Mouse (Mus musculus) gastrocnemius, postnatal 14 days (tissue): ENCODE data around the gene Abr. TPM values are rescaled to one million over a fixed set of nuclear protein-coding genes. Genes with fewer than 3 reads are reported as not detected.
A peak's percentile ranks its signal among the peaks of the same experiment; 100 is the strongest.

Experiments
- DNase-seq: peaks from one replicate; pipeline ENCODE4 v3.0.0; 2021; ENCODE audit warnings: mixed read lengths
- intact Hi-C: fragments of 180-260 bp; cut with DNase I; formaldehyde crosslinking; loops from one replicate; pipeline ENCODE4 v1.15.1; 2025; ENCODE audit warnings: low total_unique reads
- total RNA-seq, 2 experiments: library from RNA; stranded (reverse); gene quantifications; 2 replicates each; pipeline ENCODE4 v1.2.3; 2021

The Abr gene
- total RNA-seq, 2 experiments from 2014 or later, result 15.4 to 18.2 TPM

DNA sequence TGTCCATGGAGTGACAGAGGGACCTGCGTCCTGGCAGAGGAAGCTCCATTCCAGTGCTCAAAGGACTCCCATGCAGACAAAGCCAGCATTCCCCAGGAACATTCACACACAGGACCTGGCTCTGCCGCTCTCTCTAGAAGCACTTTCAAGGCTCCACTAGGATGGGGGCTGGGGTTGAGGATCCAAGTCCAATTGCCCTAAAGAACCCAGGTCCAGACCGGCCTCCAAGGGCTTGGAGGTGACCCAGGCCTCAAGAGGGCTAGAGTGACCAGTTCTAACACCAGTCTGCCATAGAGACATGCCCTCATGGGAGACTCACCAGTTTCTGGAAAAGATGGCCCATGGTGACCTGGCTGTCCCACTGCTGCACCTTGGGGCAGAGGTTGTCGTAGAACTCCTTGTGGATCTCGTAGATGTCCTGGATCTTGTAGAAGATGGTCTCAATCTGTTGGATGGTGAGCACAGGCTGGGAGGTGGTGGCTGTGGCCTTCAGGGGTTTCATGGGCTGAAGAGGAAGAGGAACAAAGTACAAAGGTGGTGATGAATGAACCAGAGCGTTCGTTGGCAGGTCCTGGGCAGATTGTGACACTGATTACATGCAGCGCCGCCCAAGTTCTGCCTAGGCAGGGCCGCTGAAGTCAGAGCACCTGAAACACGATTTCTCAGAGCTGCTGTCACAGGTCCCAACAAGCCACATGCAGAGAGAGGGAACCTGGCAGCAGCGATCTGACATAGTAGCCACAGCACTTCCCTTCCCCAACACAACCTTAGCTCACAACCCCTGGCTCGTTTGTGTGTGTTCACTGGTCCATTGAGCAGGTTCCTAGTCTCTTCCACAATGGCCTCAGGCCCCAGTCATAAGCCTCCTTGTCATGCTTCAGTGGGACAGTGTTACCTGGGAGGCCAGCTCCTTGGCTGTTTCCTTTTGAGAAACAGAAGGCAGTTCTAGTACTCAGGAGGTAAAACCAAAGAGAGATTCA is 143.1 kb downstream of the Abr start:
- DNase-seq, result no peak
- intact Hi-C loops, result no loop called here

DNA sequence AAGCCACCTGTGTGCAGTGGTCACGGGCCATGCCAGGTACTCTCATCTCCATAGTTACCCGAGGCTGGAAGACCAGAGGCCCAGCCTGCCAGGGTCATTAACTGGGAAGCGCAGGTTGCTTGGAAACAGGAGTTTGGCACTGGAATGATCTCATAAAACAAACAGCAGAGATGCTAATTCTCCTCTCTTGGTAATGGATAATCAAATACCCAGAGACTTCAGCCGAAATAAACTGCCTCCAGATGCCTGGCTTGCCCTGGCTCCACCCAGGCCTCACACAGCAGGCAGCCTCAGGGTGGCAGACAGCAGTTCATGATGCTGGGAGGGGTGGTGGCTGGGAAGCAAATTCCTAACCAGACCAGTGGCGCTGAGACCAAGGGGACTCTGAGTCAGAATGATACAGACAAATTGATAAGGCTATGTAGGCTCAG is 145.0 kb downstream of the Abr start:
- no peak for DNase-seq
- intact Hi-C loops, result no loop called here

DNA sequence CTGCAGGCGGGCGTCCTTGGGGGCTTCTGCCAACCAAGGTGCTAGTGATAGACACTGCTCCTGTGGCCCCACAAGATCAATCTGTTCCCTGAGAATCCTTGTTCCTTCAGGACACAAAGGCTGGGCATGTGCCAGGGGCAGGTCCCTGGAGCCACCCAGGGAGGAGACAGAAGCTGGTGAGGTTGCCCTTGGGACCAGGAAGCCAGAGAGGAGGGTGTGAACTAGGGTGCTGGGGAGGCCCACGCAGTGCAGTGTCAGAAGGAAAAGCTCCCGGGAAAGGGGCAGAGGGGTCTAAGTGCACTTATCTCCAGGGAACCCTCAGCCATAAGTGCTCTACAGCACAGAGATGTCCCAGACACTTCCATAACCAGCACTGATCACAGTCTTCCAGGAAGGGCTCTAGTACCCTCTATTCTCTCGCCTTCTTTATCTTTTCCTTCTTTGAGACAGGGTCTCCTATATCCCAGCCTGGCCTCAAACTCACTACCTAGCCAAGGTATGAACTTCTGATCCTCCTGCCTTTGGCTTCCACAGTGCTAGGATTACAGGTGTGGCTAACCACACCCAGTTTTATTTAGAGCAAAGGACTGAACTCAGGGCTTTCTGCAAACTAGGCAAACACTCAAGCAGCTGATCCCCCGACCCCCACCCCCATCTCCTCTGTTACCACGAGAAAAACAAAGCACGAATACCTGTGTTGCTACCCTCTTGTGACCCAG is 145.6 kb downstream of the Abr start:
- no peak for DNase-seq
- intact Hi-C loops, result no loop called here

DNA sequence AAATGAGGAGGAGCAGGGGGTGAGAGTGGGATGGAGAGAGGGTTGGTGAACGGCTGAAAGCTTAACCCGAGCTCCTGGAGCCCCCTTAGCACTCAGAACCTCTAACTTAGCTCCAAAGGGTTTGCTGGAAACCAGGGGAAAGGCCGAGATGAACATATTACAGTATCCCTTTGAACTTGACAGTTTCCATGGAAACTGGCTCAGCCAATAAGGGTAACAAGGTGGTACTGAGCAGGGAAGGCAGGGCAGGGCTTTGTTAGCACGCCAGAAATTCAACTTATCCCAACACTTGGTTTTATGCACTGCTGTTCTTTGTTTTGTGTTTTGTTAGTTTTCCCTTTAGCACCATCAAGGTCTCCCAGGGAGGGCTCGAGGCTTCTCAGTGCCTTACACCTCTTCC is 149.5 kb downstream of the Abr start:
- intact Hi-C loops, result no loop called here
- DNase-seq, result no peak

DNA sequence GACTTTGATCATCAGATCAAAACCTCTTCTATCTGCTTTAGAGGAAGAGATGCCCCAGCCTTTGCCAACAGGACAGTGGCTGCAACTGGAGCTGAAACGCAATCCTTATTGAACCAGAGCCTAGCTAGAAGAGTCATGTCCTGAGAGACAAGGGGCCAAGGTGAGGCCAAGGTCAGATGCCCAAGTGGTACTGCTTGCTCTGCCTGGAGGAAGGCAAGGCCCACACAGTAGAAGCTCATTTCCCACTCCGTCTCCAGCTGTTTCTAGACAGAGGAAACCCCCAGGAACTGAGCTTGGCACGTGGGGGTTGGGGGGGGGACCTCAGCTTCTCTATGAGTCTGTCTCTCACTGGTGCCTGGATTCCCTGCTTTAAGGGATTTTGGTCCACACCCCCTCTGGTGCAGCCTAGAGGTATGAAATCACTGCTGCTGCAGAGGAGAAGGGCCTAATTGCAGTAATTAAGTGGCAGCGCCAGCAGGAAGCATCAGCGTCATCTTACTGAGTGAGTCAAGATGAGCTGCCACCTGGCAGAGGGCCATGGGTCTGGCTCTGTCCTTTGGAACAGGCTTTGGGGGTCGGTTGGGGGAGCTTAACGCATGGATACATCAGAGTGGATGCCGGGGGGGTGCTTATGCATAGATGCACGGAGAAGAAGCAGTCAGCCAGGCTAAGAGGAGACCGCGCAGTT is 152.7 kb downstream of the Abr start:
- DNase-seq, result no peak
- intact Hi-C loops, result no loop called here

DNA sequence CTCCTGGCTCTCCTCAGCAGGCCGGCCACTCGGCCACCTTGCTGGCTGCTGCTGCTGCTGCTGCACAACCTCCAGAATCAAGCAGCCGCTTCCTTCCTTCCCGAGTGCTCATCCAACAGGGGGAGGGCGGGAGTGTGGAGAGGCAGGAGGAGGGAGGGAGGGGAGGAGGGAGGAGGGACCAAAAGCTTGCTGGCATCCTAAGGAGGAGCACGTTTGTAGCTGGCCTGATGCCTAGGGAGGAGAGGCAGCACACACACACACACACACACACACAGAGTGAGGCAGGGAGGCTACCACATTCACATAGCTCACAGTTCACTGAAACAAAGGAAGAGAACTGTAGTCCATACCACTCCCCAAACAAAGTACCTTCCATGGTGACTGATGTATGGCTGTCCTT is 153.8 kb downstream of the Abr start:
- intact Hi-C loops, result no loop called here
- peak; percentile 30 for DNase-seq

DNA sequence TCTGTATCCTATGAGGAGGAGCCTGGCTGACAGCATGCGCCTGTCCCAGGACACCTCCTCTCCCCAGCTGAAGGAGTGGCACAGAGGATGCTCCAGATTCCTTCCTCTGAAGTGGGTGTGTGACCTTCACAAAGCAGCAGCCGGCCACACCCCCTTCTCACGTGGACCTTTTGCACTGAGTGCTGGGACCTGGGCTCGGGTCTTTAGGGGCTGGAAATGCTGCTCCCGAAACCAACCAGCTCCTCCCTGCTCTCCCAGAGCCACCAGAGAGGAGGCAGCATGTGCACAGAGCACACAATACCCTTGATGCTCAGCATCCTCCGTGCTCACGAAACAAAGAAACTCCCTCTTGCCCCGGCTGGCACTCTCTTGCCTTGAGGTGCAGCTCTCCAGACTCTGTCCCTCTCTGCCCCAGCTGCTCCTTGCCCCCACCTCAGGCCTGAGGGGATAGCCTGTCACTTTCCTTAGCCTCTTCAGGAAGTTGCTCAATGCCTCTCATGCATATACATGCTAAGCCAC is 154.6 kb downstream of the Abr start:
- intact Hi-C loops, result no loop called here
- DNase-seq, result no peak

DNA sequence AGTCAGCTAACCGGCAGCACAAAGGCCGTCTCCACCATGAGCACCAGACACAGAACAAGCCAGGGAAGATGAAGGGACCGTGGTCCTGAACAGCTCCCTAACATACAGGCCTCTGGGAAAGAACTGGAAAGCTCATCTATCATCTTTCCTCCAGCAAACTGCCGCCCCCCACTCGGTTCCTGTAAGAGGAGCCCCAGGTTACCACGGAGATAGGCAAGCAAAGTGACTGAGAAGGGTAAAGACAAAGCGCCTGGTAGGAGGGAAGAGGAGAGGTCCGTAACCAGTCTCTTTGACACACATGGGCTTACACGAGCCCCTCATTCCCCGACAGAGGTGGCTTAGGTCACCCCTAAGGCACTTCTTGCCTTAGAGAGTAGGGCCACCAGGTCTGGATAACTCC is 155.0 kb downstream of the Abr start:
- DNase-seq, result no peak
- intact Hi-C loops, result no loop called here

DNA sequence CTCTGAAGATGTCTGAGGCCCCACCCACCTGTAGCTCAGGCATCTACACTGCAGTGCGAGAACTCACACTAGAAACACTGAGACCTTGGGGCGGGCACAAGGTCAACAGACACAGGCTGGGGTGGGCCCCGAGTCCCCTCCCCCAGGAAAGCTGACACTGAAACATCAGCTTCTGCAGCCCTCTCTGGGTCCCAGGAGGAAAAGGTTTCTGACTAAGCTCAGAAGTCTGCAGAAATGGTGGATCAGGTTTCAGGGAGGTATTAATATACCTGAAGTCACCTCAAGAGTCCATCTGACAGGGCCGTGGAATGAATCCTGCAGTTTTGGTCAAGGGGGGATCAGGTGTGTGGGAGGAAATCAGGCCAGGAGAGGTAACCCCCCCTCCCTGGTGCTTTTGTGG is 156.2 kb downstream of the Abr start:
- DNase-seq, result no peak
- intact Hi-C loops, result no loop called here

DNA sequence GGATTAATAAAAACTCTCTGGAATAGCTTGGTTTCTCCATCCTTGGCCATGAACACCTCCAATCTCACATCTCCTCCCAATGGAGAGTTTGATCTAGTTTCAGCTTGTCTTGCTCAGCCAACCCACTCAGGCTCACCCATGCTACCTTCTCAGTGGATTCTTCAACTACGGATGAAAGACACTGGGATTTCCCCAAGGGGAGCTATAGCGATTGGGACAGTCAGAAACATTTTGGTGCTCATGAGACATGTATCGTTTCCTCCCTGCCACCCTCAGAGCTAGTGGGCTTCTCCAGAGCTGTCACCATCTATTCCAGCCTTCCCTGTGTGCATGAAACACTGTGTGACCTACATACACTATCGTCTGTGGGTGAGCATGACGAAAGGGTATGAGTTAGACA is 160.4 kb downstream of the Abr start:
- no peak for DNase-seq
- intact Hi-C loops, result no loop called here

DNA sequence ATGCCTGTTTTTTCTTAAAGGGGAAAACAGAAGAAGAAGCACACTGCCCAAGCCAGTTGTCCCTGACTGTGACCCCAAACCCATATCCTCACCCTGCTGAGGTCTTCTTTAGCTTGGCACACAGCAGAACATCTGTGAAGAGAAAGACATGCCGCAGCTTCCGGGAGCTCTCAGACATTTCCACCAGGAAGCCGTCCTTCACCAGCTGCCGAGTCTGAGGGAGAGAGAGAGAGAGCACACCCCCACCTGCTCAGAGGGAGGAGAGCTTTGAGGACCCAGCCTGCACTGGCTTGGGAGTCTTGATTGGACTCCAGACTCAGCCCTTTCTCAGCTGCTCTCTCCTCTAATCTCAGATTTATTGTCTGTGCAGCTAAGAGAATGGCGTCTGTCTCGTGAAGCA is 160.9 kb downstream of the Abr start:
- intact Hi-C loops, result no loop called here
- no peak for DNase-seq

DNA sequence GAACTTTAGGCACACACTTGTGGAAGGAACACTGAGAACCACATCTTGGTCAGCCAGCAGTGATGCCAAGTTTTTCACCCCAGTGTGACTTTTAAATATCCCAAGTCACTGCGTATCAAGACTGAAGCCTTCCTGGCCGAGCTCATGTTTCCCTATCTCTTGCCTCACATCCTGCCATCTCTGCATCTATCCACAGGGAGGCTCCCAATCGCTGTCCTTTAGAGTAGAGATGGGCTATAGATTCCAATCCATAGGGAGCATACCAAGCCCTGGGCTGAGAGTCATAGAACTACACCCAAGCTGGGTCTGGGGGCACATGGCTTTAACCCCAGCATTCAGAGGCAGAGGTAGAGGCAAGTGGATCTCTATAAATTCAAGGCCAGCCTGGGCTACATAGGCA is 162.6 kb downstream of the Abr start:
- DNase-seq, result no peak
- intact Hi-C loops, result loop anchor here (5.0 kb wide), 1 partner anchor 33 kb away; no protein-coding TSS in a partner anchor

DNA sequence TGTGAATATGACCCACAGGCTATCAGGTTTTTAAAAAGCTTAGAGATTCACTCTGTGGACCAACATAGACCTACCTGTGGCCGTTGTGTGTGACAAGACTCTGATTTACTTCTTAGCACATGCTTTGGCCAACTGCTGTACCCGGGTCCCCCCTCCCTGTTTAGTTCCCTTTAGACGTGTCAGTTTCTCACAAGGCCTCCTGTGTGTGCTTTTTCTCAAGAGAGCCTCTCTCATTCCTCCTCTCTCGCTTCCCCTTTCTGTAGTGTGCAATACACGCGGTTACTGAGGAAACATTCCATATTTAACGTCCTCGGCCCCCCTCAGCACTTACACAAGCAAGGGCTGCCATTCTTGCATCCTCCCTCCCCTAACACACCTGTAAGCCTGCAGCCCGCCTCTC is 163.4 kb downstream of the Abr start:
- intact Hi-C loops, result loop anchor here (5.0 kb wide), 1 partner anchor 34 kb away; no protein-coding TSS in a partner anchor
- DNase-seq, result no peak

DNA sequence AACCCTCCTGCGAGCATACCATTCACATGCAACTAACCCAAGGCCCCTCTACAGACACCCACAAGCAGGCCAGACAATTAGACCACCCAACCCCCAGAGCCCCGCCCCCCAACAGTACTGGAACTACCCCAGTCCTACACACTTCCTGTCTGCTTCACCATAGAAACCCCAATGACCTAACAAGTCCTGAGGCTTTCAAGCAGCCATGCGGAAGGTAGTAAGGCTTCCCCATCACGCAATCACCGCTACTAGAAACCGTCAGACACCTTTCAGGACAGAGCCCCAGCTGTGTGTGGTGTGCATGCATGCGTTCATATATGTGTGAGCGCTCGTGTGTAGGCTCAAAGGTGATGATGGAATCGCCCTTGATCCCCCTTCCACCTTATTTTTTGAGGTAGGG is 165.2 kb downstream of the Abr start:
- intact Hi-C loops, result loop anchor here (5.0 kb wide), 1 partner anchor 35 kb away; no protein-coding TSS in a partner anchor
- no peak for DNase-seq

DNA sequence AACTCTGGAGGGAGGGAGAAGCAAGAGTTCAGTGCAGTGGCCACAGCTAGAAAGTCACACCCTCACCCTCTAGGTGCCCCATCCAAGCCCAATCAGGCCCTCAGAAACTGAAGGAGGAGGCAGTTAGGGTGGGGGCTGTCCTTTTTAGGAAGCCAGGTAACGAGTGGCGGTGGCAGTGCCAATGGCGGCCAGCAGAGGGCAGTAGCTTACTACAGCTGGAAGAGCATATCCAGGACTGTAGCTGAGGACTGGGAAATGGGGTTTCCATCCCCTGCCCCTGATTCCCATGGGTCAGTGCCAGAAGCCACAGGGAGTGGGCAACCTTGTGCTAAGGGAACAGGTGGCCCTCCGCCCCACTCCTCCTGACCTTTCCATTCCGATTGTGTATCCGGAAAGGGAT is 165.9 kb downstream of the Abr start:
- intact Hi-C loops, result loop anchor here (5.0 kb wide), 1 partner anchor 36 kb away; no protein-coding TSS in a partner anchor

DNA sequence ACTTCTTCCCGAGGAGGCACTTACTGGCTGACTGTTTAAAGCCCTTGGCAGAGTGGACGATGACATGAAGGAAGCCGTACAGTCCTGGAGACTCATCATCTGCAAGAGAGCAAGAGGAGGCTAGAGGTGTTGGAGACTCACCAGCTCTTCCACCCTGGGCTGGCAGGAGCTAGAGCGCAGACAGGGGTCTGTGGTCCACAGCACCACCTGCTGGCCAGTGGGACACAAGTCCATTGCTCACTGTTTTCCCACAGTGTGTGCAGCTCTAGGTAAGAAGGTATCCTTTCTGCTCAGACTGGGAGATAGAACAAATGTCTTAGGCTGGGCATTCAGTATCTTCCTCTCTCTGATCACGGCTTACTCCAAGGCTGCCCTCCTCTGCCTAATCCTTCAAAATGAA is 167.6 kb downstream of the Abr start:
- intact Hi-C loops, result loop anchor here (5.0 kb wide), 1 partner anchor 37 kb away; no protein-coding TSS in a partner anchor

More for the DNA sequence above, 165.9 kb downstream of the Abr start:
- DNase-seq, result peak; percentile 78

DNA sequence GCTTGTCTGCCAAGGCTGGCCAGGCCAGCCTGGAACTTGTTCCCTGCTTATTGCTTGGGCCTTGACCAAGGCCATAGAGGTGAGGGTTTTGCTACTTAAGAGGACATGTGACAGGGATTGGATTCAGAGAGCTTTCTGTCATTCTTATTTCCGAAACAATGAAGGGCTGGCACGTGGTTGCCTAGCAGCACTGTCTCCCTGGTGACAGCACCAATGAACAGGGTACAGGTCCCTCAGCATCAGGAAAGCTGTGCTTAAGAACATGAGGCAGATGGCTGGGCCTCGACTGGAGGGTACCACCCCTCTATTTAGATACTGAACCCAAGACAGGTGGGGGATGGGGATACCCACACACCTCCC is 171.9 kb downstream of the Abr start:
- intact Hi-C loops, result loop anchor here (5.0 kb wide), 1 partner anchor 33 kb away; no protein-coding TSS in a partner anchor

More for the DNA sequence above, 167.6 kb downstream of the Abr start:
- peak; percentile 81 for DNase-seq

DNA sequence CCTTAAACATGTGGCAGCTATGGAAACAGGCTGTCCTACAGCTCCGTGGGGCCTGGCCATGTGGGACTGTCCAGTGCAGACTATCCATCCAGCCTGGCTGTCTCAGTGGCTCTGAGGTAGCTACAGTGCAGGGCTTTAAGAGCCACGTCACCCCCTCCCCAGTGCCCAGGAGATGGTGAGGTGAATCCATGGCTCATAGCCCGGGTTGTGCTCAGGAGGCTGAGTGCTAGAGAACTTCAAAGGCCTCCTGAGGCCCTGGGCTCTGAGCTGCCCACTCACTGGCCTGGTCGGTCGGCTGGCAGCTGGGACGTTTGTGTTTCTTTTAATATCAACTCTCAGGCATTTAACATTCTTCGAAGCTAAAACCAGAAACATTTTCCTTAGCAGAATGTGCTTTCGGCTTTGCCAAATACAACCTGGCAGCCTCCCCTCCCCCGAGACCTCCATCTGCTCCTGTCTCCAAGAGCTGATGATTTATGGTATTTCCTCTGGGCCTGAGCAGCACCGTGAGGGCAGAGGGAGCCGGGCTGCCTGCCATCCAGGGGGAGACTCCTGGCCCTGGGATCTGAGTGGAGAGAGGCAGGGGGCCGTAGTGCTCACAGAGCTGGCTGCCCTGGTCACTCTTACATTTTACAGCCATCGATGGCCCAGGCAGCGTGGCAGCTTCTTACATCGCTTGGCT is 172.5 kb downstream of the Abr start:
- intact Hi-C loops, result loop anchor here (5.0 kb wide), 1 partner anchor 32 kb away; no protein-coding TSS in a partner anchor
- peak; percentile 63 for DNase-seq

More for the DNA sequence above, 171.9 kb downstream of the Abr start:
- no peak for DNase-seq

DNA sequence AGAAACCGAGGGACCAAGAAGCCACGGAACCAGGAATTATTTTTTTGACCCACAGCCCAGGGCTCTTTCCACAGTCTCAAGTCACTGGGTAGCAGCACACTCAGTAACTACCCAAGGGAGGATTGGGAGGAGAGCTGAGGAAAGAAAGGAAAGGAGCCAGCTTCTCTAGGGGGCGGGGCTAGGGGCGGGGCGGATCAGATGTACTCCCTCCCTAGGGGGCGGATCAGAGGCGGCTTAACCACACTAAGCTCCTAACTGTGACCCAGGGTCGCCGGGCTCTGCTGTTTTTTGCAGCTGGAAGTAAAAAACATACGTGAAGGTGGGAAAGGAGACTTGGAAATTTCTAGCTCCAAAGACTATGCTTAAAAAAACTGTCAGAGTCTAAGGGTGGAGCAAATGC is 175.9 kb downstream of the Abr start:
- intact Hi-C loops, result no loop called here
- no peak for DNase-seq
